Mouse (Mus musculus): ENCODE data around the gene B3gnt3.

- TF ChIP-seq CTCF (IDR thresholded peaks at IDR 0.05; ENCODE audit: insufficient read depth, low read length) (no peak), POLR2A (IDR thresholded peaks at IDR 0.05; ENCODE audit: borderline replicate concordance, extremely low read depth, low read depth, low read length) (no peak)
These were observed 27.4 kb upstream of the B3gnt3 start for GRCm38 (mm10) chr8:71728826-71729620.
